Mouse (Mus musculus) midbrain, embryonic 10.5 days (tissue): ENCODE results near the gene Znrf4. TPM values are rescaled to one million over a fixed set of nuclear protein-coding genes. Genes with fewer than 3 reads are reported as not detected.

Experiments
- DNase-seq: peaks from one replicate; pipeline ENCODE4 v3.0.0-alpha.2; 2017; ENCODE audit warnings: low spot score
- H3K27ac ChIP-seq: fragments of 300-500 bp; sonication (generic); replicated peaks from 2 replicates; pipeline ENCODE4 v1.5.1; 2016; ENCODE audit warnings: mild to moderate bottlenecking
- H3K27me3 ChIP-seq: fragments of 300-500 bp; sonication (generic); 2 replicates; pipeline ENCODE4 v1.6.1; 2016; ENCODE audit warnings: low read depth, mild to moderate bottlenecking; ENCODE audit not compliant: poor library complexity, severe bottlenecking
- H3K36me3 ChIP-seq: fragments of 300-500 bp; sonication (generic); 2 replicates; pipeline ENCODE4 v1.6.1; 2016; ENCODE audit warnings: mild to moderate bottlenecking, moderate library complexity
- H3K4me1 ChIP-seq: fragments of 300-500 bp; sonication (generic); 2 replicates; pipeline ENCODE4 v1.6.1; 2016
- H3K4me3 ChIP-seq: fragments of 300-500 bp; sonication (generic); 2 replicates; pipeline ENCODE4 v1.5.1; 2016; ENCODE audit warnings: mild to moderate bottlenecking, moderate library complexity
- H3K9me3 ChIP-seq: fragments of 300-500 bp; sonication (generic); replicated peaks from 2 replicates; pipeline ENCODE4 v1.6.1; 2016; ENCODE audit warnings: mild to moderate bottlenecking
- WGBS: fragments of 180-500 bp; shearing (Covaris S2); methylation state at CpG from one replicate; pipeline ENCODE4 v1.1.7; 2016; 5-methylcytosine and 5-hydroxymethylcytosine counted together
- polyA plus RNA-seq: library from polyadenylated mRNA; unstranded; fragments of >200 nt; fragmentation: Nextera tagmentation; extraction: Ambion mirVana; gene quantifications from 2 replicates; pipeline ENCODE4 v1.2.1, GENCODE M21; 2016

The Znrf4 gene
- polyA plus RNA-seq, 1 experiment from 2014 or later = not detected

DNA sequence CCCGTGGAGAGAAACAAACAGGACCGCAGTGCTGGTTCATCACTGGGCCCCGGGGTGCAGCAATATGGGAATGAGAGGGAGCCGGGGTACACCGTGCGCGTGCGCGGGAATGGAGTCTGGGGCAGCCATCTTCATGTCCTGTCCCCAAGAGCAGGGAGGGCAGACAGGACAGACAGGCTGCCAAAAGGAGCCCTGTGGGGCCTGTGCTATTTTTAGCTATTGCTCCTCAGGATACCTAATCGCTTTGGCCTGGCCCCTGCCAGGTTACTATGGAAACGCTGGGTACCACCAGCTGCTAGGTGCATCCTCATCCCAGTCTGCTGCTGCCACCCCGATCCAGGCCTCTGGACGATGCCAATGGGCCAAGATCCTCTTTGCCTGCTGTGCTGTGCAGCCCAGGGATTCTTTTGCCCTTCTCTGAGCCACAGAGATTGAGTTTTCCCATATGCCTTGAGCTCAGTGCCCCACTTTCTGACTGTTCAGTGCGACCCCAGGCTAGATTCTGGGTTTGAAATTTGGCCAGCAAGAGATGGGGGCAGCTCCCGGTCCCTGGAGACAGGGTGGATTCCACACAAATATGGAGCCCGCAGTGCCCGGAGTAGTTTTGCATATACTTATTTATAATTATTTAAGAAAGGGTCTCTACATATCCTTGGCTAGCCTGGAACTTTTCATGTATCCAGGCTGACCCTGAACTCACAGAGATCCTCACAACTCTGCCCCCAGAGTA is 35.0 kb upstream of the Znrf4 start:
- WGBS = 62% methylated on average over 17 of the region's 17 CpGs
- peak overlapping the region; percentile 42 for H3K27ac ChIP-seq
- no peak overlapping the region for H3K4me3 ChIP-seq
- no peaks in the 10 kb centered on the region for H3K36me3 ChIP-seq
- H3K4me1 ChIP-seq = peaks cover 32% of the 10 kb centered on the region
- peak; percentile 14 for DNase-seq
- H3K27me3 ChIP-seq = 0 out of 2 replicates have a peak, but pooled peaks cover 5% of the 10 kb centered on the region
- H3K9me3 ChIP-seq = no peaks in the 10 kb centered on the region

DNA sequence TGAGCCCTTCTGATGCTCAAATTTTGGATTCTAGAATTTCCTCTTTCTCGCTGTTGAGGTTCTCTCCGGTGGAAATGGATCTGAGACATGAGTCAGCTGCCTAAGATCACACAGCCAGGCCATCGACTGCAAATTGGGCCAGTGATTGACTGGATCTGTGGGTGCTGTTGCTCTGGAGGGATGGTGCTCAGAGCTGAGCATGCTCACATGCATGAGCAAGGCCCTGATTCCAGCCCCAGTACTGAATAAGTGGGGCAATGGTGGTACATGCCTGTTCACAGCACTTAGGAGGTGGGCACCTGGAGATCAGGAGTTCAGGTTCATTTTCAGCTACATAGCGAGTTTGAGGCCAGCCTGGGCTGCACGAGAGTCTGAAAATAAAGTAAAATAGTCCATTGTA is 34.3 kb upstream of the Znrf4 start:
- Histone ChIP-seq H3K9me3 (no peaks in the 10 kb centered on the region), H3K4me3 (no peak overlapping the region), H3K4me1 (peaks cover 25% of the 10 kb centered on the region), H3K27ac (peak overlapping the region; percentile 42; the same call in 1 of the 2 replicates), H3K36me3 (no peaks in the 10 kb centered on the region), H3K27me3 (0 out of 2 replicates have a peak, but pooled peaks cover 10% of the 10 kb centered on the region)
- WGBS = 88% methylated on average over 5 of the region's 5 CpGs
- DNase-seq = peak; percentile 11

DNA sequence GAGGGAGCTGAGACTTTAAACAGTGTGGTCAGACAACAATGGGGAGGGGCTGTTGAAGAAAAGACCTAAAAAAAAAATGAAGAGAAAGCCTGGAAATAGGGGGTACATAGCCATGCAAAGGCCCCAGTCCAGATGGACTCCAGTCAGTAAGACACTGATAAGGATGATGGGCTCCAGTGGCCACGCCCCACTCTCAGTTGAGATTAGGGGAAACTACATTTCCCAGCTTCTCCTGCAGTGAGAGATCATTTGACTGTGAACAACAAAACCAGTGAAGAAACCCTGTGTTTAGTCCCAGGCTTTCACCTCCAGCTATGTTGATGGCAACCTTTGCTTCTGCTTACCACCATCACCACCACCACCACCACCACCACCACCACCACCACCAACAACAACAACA is 33.7 kb upstream of the Znrf4 start:
- H3K27me3 ChIP-seq = 0 out of 2 replicates have a peak, but pooled peaks cover 10% of the 10 kb centered on the region
- no peak overlapping the region for H3K4me3 ChIP-seq
- 73% methylated on average over 1 of the region's 1 CpGs for WGBS
- H3K36me3 ChIP-seq = no peaks in the 10 kb centered on the region
- no peaks in the 10 kb centered on the region for H3K9me3 ChIP-seq
- H3K4me1 ChIP-seq = peaks cover 22% of the 10 kb centered on the region
- no peak for DNase-seq
- no peak overlapping the region for H3K27ac ChIP-seq

DNA sequence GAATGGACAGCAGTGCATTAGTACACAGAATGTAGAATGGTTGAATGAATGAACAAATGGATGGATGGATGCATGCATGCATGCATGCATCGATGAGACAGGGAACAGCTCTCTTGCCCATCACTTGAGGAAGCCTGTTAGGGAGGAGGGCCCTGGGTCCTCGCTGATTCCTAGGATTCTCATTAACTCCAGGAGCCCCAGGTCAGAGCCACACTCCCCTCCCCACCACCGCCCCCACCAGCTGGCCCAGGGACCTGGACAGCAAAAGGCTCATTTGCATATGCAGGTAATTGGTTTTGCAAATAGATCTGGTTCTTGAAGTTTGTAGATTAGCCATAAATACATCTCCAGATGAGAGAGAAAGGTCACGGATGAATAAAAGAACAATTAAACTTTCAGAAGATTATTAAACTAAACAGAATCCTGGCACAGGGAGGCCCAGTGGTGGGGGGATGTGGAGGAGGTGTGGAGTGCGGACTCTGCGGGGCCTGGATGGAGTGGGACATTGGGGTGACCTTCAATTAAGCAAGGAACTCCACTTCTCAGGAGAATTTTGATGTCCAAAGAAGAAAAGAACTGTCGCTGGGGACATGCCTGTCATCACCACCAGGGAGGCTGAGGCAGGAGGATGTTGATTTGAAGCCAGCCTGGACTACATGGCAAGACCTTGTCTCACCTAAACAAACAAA is 32.6 kb upstream of the Znrf4 start:
- H3K27me3 ChIP-seq = 0 out of 2 replicates have a peak, but pooled peaks cover 10% of the 10 kb centered on the region
- H3K9me3 ChIP-seq = no peaks in the 10 kb centered on the region
- no peaks in the 10 kb centered on the region for H3K36me3 ChIP-seq
- no peak overlapping the region for H3K4me3 ChIP-seq
- WGBS = 79% methylated on average over 7 of the region's 7 CpGs
- no peak overlapping the region for H3K27ac ChIP-seq
- H3K4me1 ChIP-seq = peaks cover 26% of the 10 kb centered on the region
- DNase-seq = peak; percentile 9

DNA sequence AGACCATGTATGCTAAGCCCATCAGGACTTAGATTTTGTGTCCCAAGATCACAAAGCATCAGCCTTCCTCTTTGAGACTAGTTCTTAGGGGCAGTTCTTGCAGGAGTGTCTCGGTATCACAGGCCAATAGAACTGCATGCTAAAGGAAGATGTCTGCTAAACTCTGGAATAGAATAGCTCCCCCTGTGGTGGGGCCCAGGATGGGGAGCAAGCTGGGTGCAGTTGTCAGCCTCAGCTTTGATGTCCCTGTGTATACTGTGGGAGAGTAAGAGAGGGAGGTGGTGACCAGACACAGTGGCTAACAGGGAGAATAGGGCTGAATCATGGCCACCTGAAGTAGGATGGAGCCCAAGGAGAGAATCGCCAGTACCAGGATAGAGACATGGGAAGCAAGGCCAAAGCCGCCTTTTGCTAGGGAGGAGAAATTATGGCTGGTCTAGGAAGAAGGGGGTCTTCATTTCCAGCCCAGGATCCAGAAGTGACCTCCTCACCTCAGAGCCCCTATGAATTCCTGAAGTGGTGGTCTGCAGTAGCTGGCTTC is 31.5 kb upstream of the Znrf4 start:
- no peak overlapping the region for H3K4me3 ChIP-seq
- 76% methylated on average over 3 of the region's 3 CpGs for WGBS
- no peak for DNase-seq
- H3K9me3 ChIP-seq = no peaks in the 10 kb centered on the region
- peaks cover 12% of the 10 kb centered on the region; the same call in 1 of the 2 replicates for H3K27me3 ChIP-seq
- peaks cover 30% of the 10 kb centered on the region for H3K4me1 ChIP-seq
- H3K27ac ChIP-seq = no peak overlapping the region
- no peaks in the 10 kb centered on the region for H3K36me3 ChIP-seq

DNA sequence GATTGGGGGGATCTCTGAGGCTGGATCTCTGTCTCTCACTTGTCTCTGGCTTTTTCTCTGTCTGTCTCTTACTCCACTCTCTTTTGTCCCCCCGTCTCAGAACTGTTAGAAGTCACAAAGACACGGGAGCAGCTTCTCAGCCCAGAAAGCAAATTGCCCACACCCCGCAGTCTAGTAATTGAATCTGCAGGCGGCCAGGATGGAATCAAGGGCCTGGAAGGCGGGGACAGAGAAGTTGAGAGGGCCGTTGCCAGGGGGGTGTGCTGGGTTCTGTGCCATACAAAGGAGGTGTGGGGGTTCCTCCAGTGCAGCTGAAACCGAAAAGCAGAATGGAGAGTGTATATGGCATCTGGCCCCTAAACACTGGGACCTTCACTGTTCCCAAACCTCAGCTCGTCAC is 30.5 kb upstream of the Znrf4 start:
- WGBS = 54% methylated on average over 8 of the region's 8 CpGs
- no peaks in the 10 kb centered on the region for H3K36me3 ChIP-seq
- H3K4me1 ChIP-seq = peaks cover 38% of the 10 kb centered on the region
- 0 out of 2 replicates have a peak overlapping the region, but pooled peaks have one; percentile 24 for H3K27ac ChIP-seq
- peaks cover 17% of the 10 kb centered on the region; the same call in 1 of the 2 replicates for H3K27me3 ChIP-seq
- no peak for DNase-seq
- no peak overlapping the region for H3K4me3 ChIP-seq
- no peaks in the 10 kb centered on the region for H3K9me3 ChIP-seq

DNA sequence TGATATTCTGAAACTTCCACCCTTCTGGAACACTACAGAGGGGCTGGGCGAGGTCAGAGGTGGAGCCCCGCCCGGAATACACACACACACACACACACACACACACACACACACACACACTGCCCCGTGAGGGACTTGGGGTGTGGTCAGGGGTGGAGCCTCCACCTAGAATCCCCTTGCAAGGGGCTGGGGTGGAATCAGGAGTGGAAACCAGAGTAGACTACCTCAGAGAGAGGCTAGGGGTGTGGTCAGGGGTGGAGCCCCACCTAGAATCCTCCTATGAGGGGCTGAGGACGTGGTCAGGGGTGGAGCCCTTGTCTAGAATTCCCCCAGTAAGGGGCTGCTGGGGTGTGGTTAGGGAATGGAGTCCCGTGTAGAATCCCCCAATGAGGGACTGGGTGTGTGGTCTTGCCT is 28.3 kb upstream of the Znrf4 start:
- 0 out of 2 replicates have a peak overlapping the region, but pooled peaks have one; percentile 28 for H3K27ac ChIP-seq
- H3K4me1 ChIP-seq = peaks cover 53% of the 10 kb centered on the region
- no peak overlapping the region for H3K4me3 ChIP-seq
- no peak for DNase-seq
- no peaks in the 10 kb centered on the region for H3K9me3 ChIP-seq
- H3K36me3 ChIP-seq = no peaks in the 10 kb centered on the region
- WGBS = 43% methylated on average over 6 of the region's 6 CpGs
- H3K27me3 ChIP-seq = peaks cover 17% of the 10 kb centered on the region

DNA sequence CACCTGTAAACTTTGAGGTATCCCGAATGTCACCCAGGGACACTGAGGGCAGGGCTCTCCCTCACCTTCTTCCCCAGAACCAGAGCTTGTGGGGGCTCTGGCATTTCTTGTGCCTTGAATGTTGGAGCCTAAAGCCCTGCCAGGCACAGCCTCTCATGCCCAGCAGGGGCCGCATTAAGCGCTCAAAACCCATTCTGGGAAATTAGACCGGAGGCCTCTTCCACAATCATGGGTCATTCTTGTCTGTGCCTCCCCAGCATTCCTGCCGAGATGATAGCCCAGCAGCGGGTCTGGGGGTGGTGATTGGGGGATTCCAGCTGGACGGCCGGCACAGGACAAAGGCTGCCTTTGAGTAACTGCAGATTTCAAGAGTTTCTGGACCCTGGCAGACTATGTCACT is 25.7 kb upstream of the Znrf4 start:
- H3K9me3 ChIP-seq = no peaks in the 10 kb centered on the region
- 18% methylated on average over 8 of the region's 8 CpGs for WGBS
- H3K27ac ChIP-seq = peak overlapping the region; percentile 64
- peaks cover 17% of the 10 kb centered on the region for H3K27me3 ChIP-seq
- H3K36me3 ChIP-seq = no peaks in the 10 kb centered on the region
- no peak overlapping the region for H3K4me3 ChIP-seq
- H3K4me1 ChIP-seq = peaks cover 52% of the 10 kb centered on the region
- peak; percentile 46 for DNase-seq

DNA sequence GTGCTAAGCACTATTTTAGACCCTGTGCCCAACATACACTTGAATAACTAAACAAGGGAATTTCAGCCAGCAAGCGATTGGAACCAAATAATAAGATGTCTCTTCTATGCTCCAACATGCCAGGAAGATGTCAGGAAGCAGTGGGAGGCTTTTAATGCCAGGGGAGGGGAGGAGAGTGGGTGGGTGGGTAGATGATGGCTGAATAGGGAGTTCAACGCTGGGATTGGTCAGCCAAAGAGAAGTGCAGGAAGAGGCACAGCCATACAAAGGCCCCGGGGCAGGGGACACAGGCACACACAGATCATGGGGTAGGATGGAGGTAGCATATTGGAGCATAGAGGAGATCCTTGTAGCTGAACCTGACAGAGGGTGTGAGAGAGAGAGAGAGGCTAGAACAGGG is 24.6 kb upstream of the Znrf4 start:
- H3K27ac ChIP-seq = no peak overlapping the region
- no peak overlapping the region for H3K4me3 ChIP-seq
- no peaks in the 10 kb centered on the region for H3K9me3 ChIP-seq
- 70% methylated on average over 3 of the region's 3 CpGs for WGBS
- H3K36me3 ChIP-seq = no peaks in the 10 kb centered on the region
- no peak for DNase-seq
- H3K27me3 ChIP-seq = peaks cover 8% of the 10 kb centered on the region
- peaks cover 47% of the 10 kb centered on the region for H3K4me1 ChIP-seq

DNA sequence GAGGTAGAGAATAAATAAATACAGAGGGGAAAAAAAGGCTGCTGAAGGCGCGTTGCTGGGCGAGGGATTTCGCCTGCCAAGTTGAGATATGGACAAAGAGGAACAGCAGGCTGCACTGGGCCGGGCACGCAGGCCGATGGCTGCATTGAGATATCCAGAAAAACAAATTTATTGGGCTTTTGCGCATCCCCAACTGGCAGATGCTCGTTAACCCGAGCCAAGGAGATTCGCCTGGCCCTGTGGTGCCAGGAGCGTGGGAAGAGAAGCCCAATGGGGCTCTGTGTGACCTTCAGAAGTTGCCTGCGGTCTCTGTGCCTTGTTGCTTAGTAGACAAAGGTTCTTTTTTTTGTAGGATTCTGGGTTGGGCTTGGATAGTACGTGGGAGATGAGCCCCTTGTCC is 24.0 kb upstream of the Znrf4 start:
- peak overlapping the region; percentile 72 for H3K27ac ChIP-seq
- whole genome bisulfite sequencing = 67% methylated on average over 14 of the region's 14 CpGs
- DNase-seq = no peak

DNA sequence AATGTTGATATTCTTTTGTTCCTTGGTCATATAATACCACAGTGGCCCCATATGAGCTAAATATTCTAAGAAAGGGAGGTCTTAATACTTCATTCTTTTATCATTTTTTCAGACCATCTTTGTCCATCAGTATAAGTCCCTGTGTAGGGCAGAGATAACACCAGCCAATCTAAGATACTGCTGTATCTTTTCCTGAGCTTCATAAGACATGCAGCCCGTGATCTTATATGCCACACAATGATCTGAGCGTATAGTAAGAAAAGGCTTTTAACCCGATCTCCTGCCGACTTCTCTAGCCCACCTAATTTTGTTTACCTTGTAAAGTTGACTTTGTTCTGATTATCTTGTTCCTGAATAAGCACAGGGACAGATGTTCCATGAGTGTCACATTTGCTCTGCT is 12.7 kb upstream of the Znrf4 start:
- Histone ChIP-seq H3K27ac (no peak overlapping the region), H3K36me3 (no peaks in the 10 kb centered on the region), H3K4me1 (no peaks in the 10 kb centered on the region), H3K9me3 (no peaks in the 10 kb centered on the region), H3K27me3 (no peaks in the 10 kb centered on the region), H3K4me3 (no peak overlapping the region)
- 81% methylated on average over 4 of the region's 4 CpGs for WGBS
- DNase-seq = no peak

More for the DNA sequence above, 24.0 kb upstream of the Znrf4 start:
- Histone ChIP-seq H3K27me3 (peaks cover 7% of the 10 kb centered on the region), H3K4me3 (no peak overlapping the region), H3K4me1 (peaks cover 47% of the 10 kb centered on the region), H3K36me3 (no peaks in the 10 kb centered on the region), H3K9me3 (no peaks in the 10 kb centered on the region)

DNA sequence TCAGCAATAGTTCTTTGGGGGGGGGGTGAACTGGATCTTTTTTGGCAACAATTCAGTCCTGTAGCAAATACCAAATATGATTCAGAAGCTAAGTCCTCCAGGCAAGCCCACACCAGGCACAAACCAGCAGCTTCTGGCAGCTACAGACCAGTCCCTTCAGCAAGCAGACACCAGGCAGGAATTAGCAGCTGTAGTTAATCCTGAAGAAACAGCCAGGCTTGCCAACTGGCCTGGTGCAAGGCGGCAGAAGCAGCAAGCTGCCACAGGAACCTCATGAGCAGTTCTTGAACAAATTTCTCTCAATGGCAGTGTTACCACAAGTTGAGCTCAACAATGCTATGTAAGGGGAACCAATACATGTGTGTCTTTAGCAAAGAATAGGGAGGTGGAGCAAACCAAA is 10.5 kb upstream of the Znrf4 start:
- no peaks in the 10 kb centered on the region for H3K36me3 ChIP-seq
- H3K9me3 ChIP-seq = no peaks in the 10 kb centered on the region
- H3K27me3 ChIP-seq = no peaks in the 10 kb centered on the region
- DNase-seq = no peak
- no peaks in the 10 kb centered on the region for H3K4me1 ChIP-seq
- no peak overlapping the region for H3K4me3 ChIP-seq
- no peak overlapping the region for H3K27ac ChIP-seq
- 44% methylated on average over 1 of the region's 1 CpGs for WGBS
